Mouse (Mus musculus) bone marrow macrophage, adult 2 months (primary cell): ENCODE data around the gene Synpr.

ENCODE experiments used
- CTCF ChIP-seq: IDR thresholded peaks from 2 replicates; pipeline ENCODE4 v1.5.1; 2012; ENCODE audit warnings: low read depth, mild to moderate bottlenecking, low read length, moderate library complexity
- POLR2A ChIP-seq: IDR thresholded peaks from 2 replicates; pipeline ENCODE4 v1.6.1; 2012; ENCODE audit warnings: mild to moderate bottlenecking, low read depth, low read length, borderline replicate concordance

DNA sequence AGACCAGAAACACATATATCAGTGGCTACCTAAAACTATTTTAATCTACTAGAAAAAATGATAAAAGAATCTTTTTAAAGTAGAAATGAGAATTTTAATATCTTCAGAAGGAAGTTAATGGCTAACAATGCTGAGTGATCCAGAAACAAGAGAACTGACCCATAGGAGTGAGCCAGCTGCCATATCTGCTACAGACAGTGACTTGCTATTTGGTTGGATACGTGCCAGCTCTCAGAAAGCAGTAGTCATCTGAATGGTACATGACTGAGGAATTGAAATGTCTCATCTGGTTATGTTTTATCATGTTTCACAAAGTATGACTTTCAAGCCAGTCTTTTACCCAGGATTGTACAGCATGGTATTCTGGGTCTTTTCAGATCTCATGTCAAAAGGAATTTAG, 282.7 kb downstream of the Synpr start:
- TF ChIP-seq CTCF (no peak), POLR2A (no peak)
